Mouse (Mus musculus): Measurements from ENCODE around the gene Tex2. TPM values are rescaled to one million over a fixed set of nuclear protein-coding genes. Genes with fewer than 3 reads are reported as not detected.
"Not testable (repeated sequence)": the region's sequence is repeated elsewhere in the genome, so short reads cannot be mapped to it uniquely, and the experiment has no call there.

The Tex2 gene
- polyA plus RNA-seq, 1 experiment from 2014 or later = 13.1 TPM

DNA sequence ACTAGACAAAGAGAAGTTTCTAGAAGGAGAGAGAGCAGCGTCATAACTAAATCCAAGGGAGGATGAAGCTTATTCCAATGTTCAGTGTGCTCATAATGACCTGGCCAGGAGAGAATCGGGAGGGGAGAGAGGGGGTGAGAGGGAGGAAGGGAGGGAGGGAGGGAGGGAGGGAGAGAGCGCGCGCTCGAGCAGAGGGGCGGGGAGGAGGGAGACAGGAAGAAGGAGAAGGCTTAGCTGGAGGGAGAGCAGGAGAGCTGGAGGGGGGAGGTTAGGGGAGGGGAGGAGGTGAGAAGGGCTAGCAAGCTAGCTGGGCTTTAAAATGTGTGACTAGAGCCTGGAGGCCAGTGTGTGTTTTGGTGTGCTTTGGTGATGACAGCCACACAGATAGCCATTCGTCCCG, 26.8 kb upstream of the Tex2 start:
- peak overlapping the region; percentile 68 for H3K27ac ChIP-seq (replicated peaks)
- no peaks in the 10 kb centered on the region for H3K9me3 ChIP-seq
- H3K4me1 ChIP-seq = peaks cover 36% of the 10 kb centered on the region
- WGBS = 5% methylated on average over 8 of the region's 9 CpGs
- no peaks in the 10 kb centered on the region for H3K36me3 ChIP-seq
- H3K4me3 ChIP-seq = no peak overlapping the region
- peak overlapping the region; percentile 58; the same call in 1 of the 2 replicates for H3K9ac ChIP-seq
- H3K27me3 ChIP-seq (replicated peaks) = no peaks in the 10 kb centered on the region
- no peak for ATAC-seq (ENCODE audit: extremely low read depth, insufficient number of reproducible peaks, low FRiP score, low TSS enrichment)
- H3K4me2 ChIP-seq = peak overlapping the region; percentile 27

DNA sequence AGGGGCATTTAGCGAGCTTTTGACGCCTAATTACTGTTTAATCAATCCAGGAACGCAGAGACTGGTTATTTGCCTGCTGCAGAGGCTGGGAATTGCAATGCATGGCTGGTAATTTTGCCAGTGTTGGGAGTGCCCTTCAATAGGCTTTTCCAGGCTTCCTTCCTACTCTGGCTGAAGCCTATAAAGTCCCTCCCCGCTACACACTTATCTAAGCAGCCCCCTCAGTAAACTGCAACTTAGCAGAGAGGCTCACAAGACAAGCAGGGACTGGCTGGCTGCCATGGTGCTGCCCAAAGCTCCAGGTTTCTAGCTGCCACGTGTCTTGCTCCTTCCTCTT, 26.1 kb upstream of the Tex2 start:
- Histone ChIP-seq H3K4me2 (peak overlapping the region; percentile 27), H3K27ac (replicated peaks) (peak overlapping the region; percentile 68), H3K4me3 (no peak overlapping the region), H3K9ac (peak overlapping the region; percentile 58; the same call in 1 of the 2 replicates), H3K9me3 (no peaks in the 10 kb centered on the region), H3K27me3 (replicated peaks) (no peaks in the 10 kb centered on the region), H3K4me1 (peaks cover 36% of the 10 kb centered on the region), H3K36me3 (no peaks in the 10 kb centered on the region)
- no peak for ATAC-seq (ENCODE audit: extremely low read depth, insufficient number of reproducible peaks, low FRiP score, low TSS enrichment)
- WGBS = 11% methylated on average over 5 of the region's 5 CpGs

DNA sequence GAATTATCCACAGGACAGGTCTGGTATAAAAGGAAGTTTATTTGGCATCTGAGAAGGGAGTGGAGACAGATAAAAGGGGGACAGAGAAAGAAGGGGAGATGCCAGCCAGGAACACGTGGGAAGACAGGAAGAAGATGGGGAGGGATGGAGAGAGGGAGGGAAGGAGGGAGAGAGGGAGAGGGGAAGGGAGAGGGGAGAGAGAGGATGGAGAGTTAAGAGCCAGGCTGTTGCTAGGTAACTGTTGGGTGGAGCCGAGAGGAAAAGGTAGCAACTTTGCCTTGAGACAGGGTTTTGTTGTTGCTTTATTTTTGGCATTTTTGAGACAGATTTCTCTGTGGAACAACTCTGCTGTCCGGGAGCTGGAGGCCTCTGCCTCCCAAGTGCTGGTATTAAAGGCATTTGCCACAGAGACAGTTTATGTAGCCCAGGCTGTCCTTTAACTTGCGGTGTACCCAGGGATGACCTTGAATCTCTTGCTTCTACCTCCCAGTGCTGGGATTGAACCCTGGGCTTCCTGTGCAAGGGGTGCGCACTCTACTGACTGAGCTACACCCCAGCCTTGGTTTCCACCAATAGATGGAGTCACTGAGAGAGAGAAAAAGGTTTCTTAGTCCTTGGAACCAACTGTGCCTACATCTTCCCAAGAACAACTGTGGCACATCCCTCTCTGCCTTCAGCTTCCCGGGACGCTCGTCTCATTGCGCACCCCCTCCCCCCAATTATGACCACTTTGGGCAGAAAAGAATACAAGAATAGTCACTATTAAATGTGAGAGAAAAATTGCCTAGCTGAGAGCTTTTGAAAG, 25.5 kb upstream of the Tex2 start:
- no peaks in the 10 kb centered on the region for H3K36me3 ChIP-seq
- peak overlapping the region; percentile 68 for H3K27ac ChIP-seq (replicated peaks)
- H3K27me3 ChIP-seq (replicated peaks) = no peaks in the 10 kb centered on the region
- H3K4me2 ChIP-seq = peak overlapping the region; percentile 27; the same call in 1 of the 2 replicates
- H3K4me1 ChIP-seq = peaks cover 36% of the 10 kb centered on the region
- WGBS = 40% methylated on average over 9 of the region's 9 CpGs
- ATAC-seq (ENCODE audit: extremely low read depth, insufficient number of reproducible peaks, low FRiP score, low TSS enrichment) = no peak
- H3K9ac ChIP-seq = 0 out of 2 replicates have a peak overlapping the region, but pooled peaks have one; percentile 3
- no peak overlapping the region for H3K4me3 ChIP-seq
- no peaks in the 10 kb centered on the region for H3K9me3 ChIP-seq

- no peak overlapping the region for H3K9ac ChIP-seq
- H3K4me1 ChIP-seq = peaks cover 36% of the 10 kb centered on the region
- no peak overlapping the region for H3K27ac ChIP-seq (replicated peaks)
- no peaks in the 10 kb centered on the region for H3K27me3 ChIP-seq (replicated peaks)
- H3K9me3 ChIP-seq = peaks cover 3% of the 10 kb centered on the region; the same call in 1 of the 2 replicates
- no peak overlapping the region for H3K4me2 ChIP-seq
- WGBS = 35% methylated on average over 7 of the region's 7 CpGs
- no peaks in the 10 kb centered on the region for H3K36me3 ChIP-seq
- ATAC-seq (ENCODE audit: extremely low read depth, insufficient number of reproducible peaks, low FRiP score, low TSS enrichment) = no peak
- no peak overlapping the region for H3K4me3 ChIP-seq
These were observed 24.5 kb upstream of the Tex2 start for GRCm38 (mm10) chr11:106637754-106638153.

GRCm38 (mm10) chr11:106635946-106636345, 22.7 kb upstream of the Tex2 start:
- Histone ChIP-seq H3K27me3 (replicated peaks) (no peaks in the 10 kb centered on the region), H3K4me2 (no peak overlapping the region), H3K9me3 (peaks cover 9% of the 10 kb centered on the region), H3K4me3 (no peak overlapping the region), H3K36me3 (no peaks in the 10 kb centered on the region), H3K9ac (no peak overlapping the region), H3K4me1 (peaks cover 29% of the 10 kb centered on the region), H3K27ac (replicated peaks) (no peak overlapping the region)
- ATAC-seq (ENCODE audit: extremely low read depth, insufficient number of reproducible peaks, low FRiP score, low TSS enrichment) = no peak
- 41% methylated on average over 2 of the region's 2 CpGs for WGBS

- H3K9ac ChIP-seq; H3K27me3 ChIP-seq (replicated peaks); H3K27ac ChIP-seq (replicated peaks); H3K4me3 ChIP-seq; H3K36me3 ChIP-seq; ATAC-seq (ENCODE audit: extremely low read depth, insufficient number of reproducible peaks, low FRiP score, low TSS enrichment); H3K4me2 ChIP-seq; H3K9me3 ChIP-seq: not testable (repeated sequence)
- WGBS = 91% methylated on average over 3 of the region's 3 CpGs
- peaks cover 13% of the 10 kb centered on the region for H3K4me1 ChIP-seq
These were observed 21.0 kb upstream of the Tex2 start for GRCm38 (mm10) chr11:106634175-106634574.

DNA sequence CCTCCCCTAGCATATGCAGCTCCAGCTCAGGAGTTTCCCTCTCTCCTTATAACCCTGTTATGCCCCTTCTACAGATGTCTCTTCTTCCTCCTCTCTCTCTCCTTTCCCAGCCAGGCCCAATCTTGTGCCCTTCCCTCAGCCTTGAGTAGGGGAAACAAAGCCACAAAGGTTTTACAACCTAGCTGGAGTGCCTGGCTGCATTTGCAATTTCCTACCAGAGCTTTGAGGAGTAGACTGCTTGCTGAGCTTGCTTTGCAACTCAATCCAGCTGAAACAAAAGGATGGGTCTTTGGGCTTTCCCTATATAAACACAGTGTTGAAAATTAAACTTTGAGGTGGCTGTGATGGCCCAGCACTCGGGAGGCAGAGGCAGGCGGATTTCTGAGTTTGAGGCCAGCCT, 20.2 kb upstream of the Tex2 start:
- H3K4me1 ChIP-seq = peaks cover 6% of the 10 kb centered on the region; the same call in 1 of the 2 replicates
- ATAC-seq (ENCODE audit: extremely low read depth, insufficient number of reproducible peaks, low FRiP score, low TSS enrichment) = no peak

GRCm38 (mm10) chr11:106627692-106628091, 14.5 kb upstream of the Tex2 start:
- 20% methylated on average over 6 of the region's 6 CpGs for WGBS

More for the DNA sequence above, 20.2 kb upstream of the Tex2 start:
- peaks cover 9% of the 10 kb centered on the region for H3K9me3 ChIP-seq
- 83% methylated on average over 2 of the region's 2 CpGs for WGBS
- H3K27ac ChIP-seq (replicated peaks) = no peak overlapping the region
- H3K27me3 ChIP-seq (replicated peaks) = no peaks in the 10 kb centered on the region
- H3K36me3 ChIP-seq = no peaks in the 10 kb centered on the region
- H3K4me2 ChIP-seq = no peak overlapping the region
- H3K9ac ChIP-seq = no peak overlapping the region
- no peak overlapping the region for H3K4me3 ChIP-seq

GRCm38 (mm10) chr11:106625577-106625976, 12.4 kb upstream of the Tex2 start:
- H3K4me1 ChIP-seq = peaks cover 22% of the 10 kb centered on the region
- 62% methylated on average over 3 of the region's 3 CpGs for WGBS

More at GRCm38 (mm10) chr11:106627692-106628091, 14.5 kb upstream of the Tex2 start:
- ATAC-seq (ENCODE audit: extremely low read depth, insufficient number of reproducible peaks, low FRiP score, low TSS enrichment) = no peak
- Histone ChIP-seq H3K27ac (replicated peaks) (no peak overlapping the region), H3K4me1 (peaks cover 3% of the 10 kb centered on the region; the same call in 1 of the 2 replicates), H3K4me2 (no peak overlapping the region), H3K36me3 (no peaks in the 10 kb centered on the region), H3K4me3 (no peak overlapping the region), H3K9ac (no peak overlapping the region), H3K9me3 (peaks cover 5% of the 10 kb centered on the region), H3K27me3 (replicated peaks) (no peaks in the 10 kb centered on the region)

GRCm38 (mm10) chr11:106623629-106624028, 10.4 kb upstream of the Tex2 start:
- no peak for ATAC-seq (ENCODE audit: extremely low read depth, insufficient number of reproducible peaks, low FRiP score, low TSS enrichment)
- no peaks in the 10 kb centered on the region for H3K27me3 ChIP-seq (replicated peaks)
- H3K4me1 ChIP-seq = peaks cover 37% of the 10 kb centered on the region
- H3K36me3 ChIP-seq = no peaks in the 10 kb centered on the region
- WGBS = 67% methylated on average over 2 of the region's 2 CpGs
- H3K9ac ChIP-seq = no peak overlapping the region
- no peak overlapping the region for H3K4me2 ChIP-seq
- no peaks in the 10 kb centered on the region for H3K9me3 ChIP-seq
- H3K4me3 ChIP-seq = no peak overlapping the region
- H3K27ac ChIP-seq (replicated peaks) = no peak overlapping the region

More at GRCm38 (mm10) chr11:106625577-106625976, 12.4 kb upstream of the Tex2 start:
- Histone ChIP-seq H3K36me3 (no peaks in the 10 kb centered on the region), H3K27me3 (replicated peaks) (no peaks in the 10 kb centered on the region), H3K9me3 (no peaks in the 10 kb centered on the region), H3K4me3 (no peak overlapping the region), H3K9ac (no peak overlapping the region), H3K27ac (replicated peaks) (no peak overlapping the region), H3K4me2 (no peak overlapping the region)
- ATAC-seq (ENCODE audit: extremely low read depth, insufficient number of reproducible peaks, low FRiP score, low TSS enrichment) = no peak

GRCm38 (mm10) chr11:106622056-106622455, 8.8 kb upstream of the Tex2 start:
- H3K4me3 ChIP-seq = no peak overlapping the region
- WGBS = 69% methylated on average over 8 of the region's 8 CpGs
- no peaks in the 10 kb centered on the region for H3K9me3 ChIP-seq
- H3K36me3 ChIP-seq = no peaks in the 10 kb centered on the region
- H3K4me1 ChIP-seq = peaks cover 37% of the 10 kb centered on the region
- peak overlapping the region; percentile 69 for H3K27ac ChIP-seq (replicated peaks)
- no peak overlapping the region for H3K4me2 ChIP-seq
- H3K27me3 ChIP-seq (replicated peaks) = no peaks in the 10 kb centered on the region
- H3K9ac ChIP-seq = no peak overlapping the region
- no peak for ATAC-seq (ENCODE audit: extremely low read depth, insufficient number of reproducible peaks, low FRiP score, low TSS enrichment)

DNA sequence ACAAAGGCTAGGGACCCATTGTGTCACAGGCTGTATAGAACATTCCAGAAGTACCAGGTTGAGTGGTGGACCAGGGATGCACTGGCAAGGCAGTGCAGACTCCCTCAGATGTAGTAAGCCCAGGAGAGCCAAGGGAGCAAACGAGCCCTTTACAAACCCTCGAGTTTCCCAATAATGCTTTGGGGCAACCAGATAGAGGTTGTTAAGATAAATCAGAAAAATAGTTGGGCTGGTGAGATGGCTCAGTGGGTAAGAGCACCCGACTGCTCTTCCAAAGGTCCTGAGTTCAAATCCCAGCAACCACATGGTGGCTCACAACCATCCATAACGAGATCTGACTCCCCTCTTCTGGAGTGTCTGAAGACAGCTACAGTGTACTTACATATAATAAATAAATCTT, 5.5 kb upstream of the Tex2 start:
- H3K9me3 ChIP-seq; H3K4me3 ChIP-seq; H3K36me3 ChIP-seq; ATAC-seq (ENCODE audit: extremely low read depth, insufficient number of reproducible peaks, low FRiP score, low TSS enrichment); H3K9ac ChIP-seq; H3K4me2 ChIP-seq; H3K27ac ChIP-seq (replicated peaks); H3K27me3 ChIP-seq (replicated peaks): not testable (repeated sequence)
- peaks cover 46% of the 10 kb centered on the region for H3K4me1 ChIP-seq
- WGBS = 86% methylated on average over 4 of the region's 4 CpGs

Data from heart, embryonic 13.5 days (tissue).